Mouse (Mus musculus) embryonic facial prominence, embryonic 14.5 days (tissue): Measurements from ENCODE around the gene Atn1. TPM values are rescaled to one million over a fixed set of nuclear protein-coding genes. Genes with fewer than 3 reads are reported as not detected.

Experiments used
- ATAC-seq: fragments of 200-750 bp; cut with Nextera tagmentation; 2 replicates; pipeline ENCODE4 v1.8.0; 2017; ENCODE audit warnings: low read depth, moderate number of reproducible peaks, moderate TSS enrichment
- DNase-seq: peaks from one replicate; pipeline ENCODE4 v3.0.0-alpha.2; 2015; ENCODE audit warnings: low spot score
- H3K27ac ChIP-seq: fragments of 300-500 bp; sonication (generic); replicated peaks from 2 replicates; pipeline ENCODE4 v1.5.1; 2014; ENCODE audit warnings: low read depth, mild to moderate bottlenecking, low read length, moderate library complexity
- H3K27me3 ChIP-seq: fragments of 300-500 bp; sonication (generic); replicated peaks from 2 replicates; pipeline ENCODE4 v1.6.1; 2014; ENCODE audit warnings: low read length; ENCODE audit not compliant: control insufficient read depth, insufficient read depth
- H3K36me3 ChIP-seq: fragments of 300-500 bp; sonication (generic); 2 replicates; pipeline ENCODE4 v1.6.1; 2014; ENCODE audit warnings: low read length, mixed read lengths; ENCODE audit not compliant: control insufficient read depth, insufficient read depth
- H3K4me1 ChIP-seq: fragments of 300-500 bp; sonication (generic); 2 replicates; pipeline ENCODE4 v1.6.1; 2014; ENCODE audit warnings: antibody characterized with exemption, low read length; ENCODE audit not compliant: control insufficient read depth, insufficient read depth
- H3K4me2 ChIP-seq: fragments of 300-500 bp; sonication (generic); 2 replicates; pipeline ENCODE4 v1.6.1; 2014; ENCODE audit warnings: low read depth, mild to moderate bottlenecking, low read length, moderate library complexity, mixed read lengths
- H3K4me3 ChIP-seq: fragments of 300-500 bp; sonication (generic); 2 replicates; pipeline ENCODE4 v1.5.1; 2014; ENCODE audit warnings: low read depth, mild to moderate bottlenecking, low read length
- H3K9ac ChIP-seq: fragments of 300-500 bp; sonication (generic); 2 replicates; pipeline ENCODE4 v1.6.1; 2014; ENCODE audit warnings: low read depth, mild to moderate bottlenecking, low read length, moderate library complexity, mixed read lengths
- H3K9me3 ChIP-seq: fragments of 300-500 bp; sonication (generic); 2 replicates; pipeline ENCODE4 v1.6.1; 2016; ENCODE audit warnings: low read length; ENCODE audit not compliant: control insufficient read depth
- WGBS: fragments of 180-500 bp; shearing (Covaris S2); extraction: QIAGEN DNeasy Blood & Tissue Kit; methylation state at CpG from one replicate; pipeline ENCODE4 v1.1.7; 2014; 5-methylcytosine and 5-hydroxymethylcytosine counted together
- polyA plus RNA-seq: library from polyadenylated mRNA; unstranded; fragments of >200 nt; fragmentation: Nextera tagmentation; extraction: Ambion mirVana; gene quantifications from 2 replicates; pipeline ENCODE4 v1.2.1, GENCODE M21; 2014

Gene Atn1
- polyA plus RNA-seq, 1 experiment from 2014 or later = 13.8 TPM

DNA sequence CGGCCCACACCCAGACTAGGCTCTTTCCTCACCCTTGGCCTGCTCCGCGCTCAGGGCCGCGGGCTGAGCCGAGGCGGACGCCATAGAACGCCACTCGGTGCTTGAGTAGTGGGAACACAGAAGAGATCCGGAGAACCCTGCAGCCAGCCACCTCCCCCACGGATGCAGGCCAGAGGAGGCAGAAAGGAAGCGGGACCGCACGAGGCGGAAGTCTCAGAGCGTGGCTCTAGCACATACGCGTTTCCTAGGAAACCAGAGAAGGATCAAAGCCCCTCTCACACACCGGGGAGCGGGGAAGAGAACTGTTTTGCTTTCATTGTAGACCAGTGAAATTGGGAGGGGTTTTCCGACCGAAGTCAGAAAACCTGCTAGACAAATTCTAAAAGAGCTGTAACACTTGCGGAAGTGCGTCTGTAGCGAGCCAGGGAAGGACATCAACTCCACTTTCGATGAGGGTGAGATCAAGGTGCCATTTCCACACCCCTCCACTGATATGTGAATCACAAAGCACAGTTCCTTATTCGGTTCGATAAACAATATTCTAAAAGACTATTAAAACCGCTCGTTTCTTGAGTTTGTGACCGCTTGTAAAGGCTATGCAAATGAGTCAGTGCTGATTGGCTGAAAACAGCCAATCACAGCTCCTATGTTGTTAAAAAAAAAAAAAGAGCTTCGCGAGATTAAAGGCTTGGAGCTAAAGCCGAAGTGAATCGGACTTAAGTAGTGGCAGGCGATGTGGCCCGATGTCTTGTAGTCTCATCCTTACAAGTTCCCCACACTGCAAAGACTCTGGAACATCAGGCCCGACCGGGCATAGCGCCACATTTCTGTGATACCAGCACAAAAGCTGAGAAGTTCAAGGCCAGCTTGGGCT is 15.2 kb downstream of the Atn1 start, which contains the start of gene Grcc10:
Gene Grcc10, minus strand, starts transcription at position 487 of the 874 bp plus-strand sequence.
- Histone ChIP-seq H3K27me3 (no peaks in the 10 kb centered on the region), H3K4me3 (peak within 1 kb of the TSS; percentile 54), H3K4me1 (peaks cover 20% of the 10 kb centered on the region), H3K9me3 (no peaks in the 10 kb centered on the region), H3K9ac (peak within 1 kb of the TSS; percentile 86), H3K36me3 (peaks cover 31% of the 10 kb centered on the region), H3K4me2 (peak within 1 kb of the TSS; percentile 87), H3K27ac (peak within 1 kb of the TSS; percentile 97)
- DNase-seq (peak; percentile 98), ATAC-seq (peak; percentile 84)
- WGBS = under 1% methylated on average over 41 of the region's 41 CpGs

- Histone ChIP-seq H3K4me3 (peak overlapping the region; percentile 54), H3K27me3 (no peaks in the 10 kb centered on the region), H3K9ac (peak overlapping the region; percentile 86), H3K4me2 (peak overlapping the region; percentile 87), H3K36me3 (peaks cover 31% of the 10 kb centered on the region), H3K9me3 (no peaks in the 10 kb centered on the region), H3K27ac (peak overlapping the region; percentile 97), H3K4me1 (peaks cover 18% of the 10 kb centered on the region)
- WGBS = 1% methylated on average over 28 of the region's 29 CpGs
- ATAC-seq (peak; percentile 14), DNase-seq (peak; percentile 88)
Observed at GRCm38 (mm10) chr6:124740211-124740887, 16.0 kb downstream of the Atn1 start.

DNA sequence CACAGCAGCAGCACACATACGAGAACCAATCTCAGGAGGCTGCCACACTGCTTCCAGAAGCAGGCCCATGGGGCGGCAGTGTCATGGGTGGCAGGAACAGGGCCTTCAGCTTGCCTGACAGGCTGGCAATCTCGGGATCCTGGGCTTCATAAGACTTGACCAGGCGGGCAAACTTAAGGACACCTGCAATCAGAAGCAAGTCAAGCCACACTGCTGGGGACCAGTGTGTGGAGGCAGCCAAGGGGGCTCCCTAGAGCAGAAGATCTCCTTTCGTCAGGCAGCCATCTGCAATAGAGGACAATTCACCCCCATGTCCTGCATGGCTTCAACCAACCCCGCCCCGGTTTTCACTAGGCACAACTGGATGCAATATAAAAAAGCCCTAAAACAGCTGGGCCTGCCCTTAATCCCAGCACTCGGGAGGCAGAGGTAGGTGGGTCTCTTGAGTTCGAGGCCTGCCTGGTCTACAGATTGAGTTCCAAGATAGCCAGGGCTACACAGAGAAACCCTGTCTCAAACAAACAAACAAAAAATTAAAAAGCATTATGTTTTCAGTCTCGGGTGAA is 17.0 kb downstream of the Atn1 start:
- Histone ChIP-seq H3K27ac (peak overlapping the region; percentile 97; the same call in 1 of the 2 replicates), H3K9me3 (no peaks in the 10 kb centered on the region), H3K4me3 (no peak overlapping the region), H3K4me1 (peaks cover 16% of the 10 kb centered on the region), H3K27me3 (no peaks in the 10 kb centered on the region), H3K4me2 (peak overlapping the region; percentile 87; the same call in 1 of the 2 replicates), H3K9ac (no peak overlapping the region), H3K36me3 (peaks cover 22% of the 10 kb centered on the region)
- ATAC-seq = no peak
- 83% methylated on average over 10 of the region's 10 CpGs for WGBS
- DNase-seq = no peak

- H3K36me3 ChIP-seq = peaks cover 14% of the 10 kb centered on the region
- H3K4me1 ChIP-seq = peaks cover 16% of the 10 kb centered on the region
- H3K4me3 ChIP-seq = no peak within 1 kb of the TSS
- ATAC-seq (peak; percentile 56), DNase-seq (peak; percentile 87)
- no peaks in the 10 kb centered on the region for H3K9me3 ChIP-seq
- peak within 1 kb of the TSS; percentile 2; the same call in 1 of the 2 replicates for H3K4me2 ChIP-seq
- H3K9ac ChIP-seq = peak within 1 kb of the TSS; percentile 2; the same call in 1 of the 2 replicates
- peak within 1 kb of the TSS; percentile 97 for H3K27ac ChIP-seq
- 26% methylated on average over 13 of the region's 15 CpGs for WGBS
- no peaks in the 10 kb centered on the region for H3K27me3 ChIP-seq
Observed at GRCm38 (mm10) chr6:124738511-124739023, 17.8 kb downstream of the Atn1 start, which contains the start of gene Ptpn6. TSS of gene Ptpn6 (minus strand) at chr6:124738714.

- WGBS = 90% methylated on average over 11 of the region's 11 CpGs
- H3K4me2 ChIP-seq = no peak overlapping the region
Observed at GRCm38 (mm10) chr6:124737040-124737439, 19.3 kb downstream of the Atn1 start.

GRCm38 (mm10) chr6:124734417-124734816 is 21.9 kb downstream of the Atn1 start:
- Histone ChIP-seq H3K36me3 (no peaks in the 10 kb centered on the region), H3K27ac (no peak overlapping the region), H3K9ac (no peak overlapping the region), H3K4me2 (no peak overlapping the region), H3K4me3 (no peak overlapping the region), H3K27me3 (no peaks in the 10 kb centered on the region), H3K4me1 (peaks cover 8% of the 10 kb centered on the region), H3K9me3 (no peaks in the 10 kb centered on the region)
- no peak for ATAC-seq
- 84% methylated on average over 3 of the region's 3 CpGs for WGBS
- DNase-seq = no peak

More at GRCm38 (mm10) chr6:124737040-124737439, 19.3 kb downstream of the Atn1 start:
- no peak overlapping the region for H3K4me3 ChIP-seq
- H3K27ac ChIP-seq = no peak overlapping the region
- DNase-seq (no peak), ATAC-seq (no peak)
- H3K9me3 ChIP-seq = no peaks in the 10 kb centered on the region
- H3K36me3 ChIP-seq = no peaks in the 10 kb centered on the region
- H3K9ac ChIP-seq = no peak overlapping the region
- H3K27me3 ChIP-seq = no peaks in the 10 kb centered on the region
- H3K4me1 ChIP-seq = peaks cover 16% of the 10 kb centered on the region

- Histone ChIP-seq H3K27me3 (no peaks in the 10 kb centered on the region), H3K9me3 (no peaks in the 10 kb centered on the region), H3K4me1 (no peaks in the 10 kb centered on the region), H3K36me3 (no peaks in the 10 kb centered on the region), H3K9ac (no peak overlapping the region), H3K4me2 (no peak overlapping the region), H3K4me3 (no peak overlapping the region), H3K27ac (no peak overlapping the region)
- no peak for ATAC-seq
- WGBS = 44% methylated on average over 16 of the region's 19 CpGs
- no peak for DNase-seq
Observed at GRCm38 (mm10) chr6:124732476-124733370, 23.6 kb downstream of the Atn1 start.
